Comparison of ENCODE assay signal across 35 mouse cellular contexts in the genomic region with DNA sequence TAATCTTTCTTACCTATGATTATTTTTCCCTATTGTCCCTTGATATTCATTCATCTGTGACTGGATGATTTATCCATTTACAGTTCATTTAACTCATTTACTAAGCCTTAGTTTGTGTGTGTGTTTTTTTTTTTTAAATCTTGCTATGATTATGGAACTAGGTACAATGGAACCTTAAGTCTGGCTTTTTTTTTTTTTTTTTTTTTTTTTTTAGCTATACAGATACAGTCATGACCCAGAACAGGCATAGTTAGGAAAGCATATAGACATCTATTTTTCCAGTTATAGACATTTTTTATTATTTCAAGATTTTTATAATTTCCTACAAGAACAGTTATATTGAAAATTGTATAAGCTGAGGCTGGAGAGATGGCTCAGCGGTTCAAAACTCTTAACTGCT.
"Had no signal": no experiment of that assay in that cellular context is flagged by ENCODE, and none has a peak within 500 bp of the region (broad histone marks: within the 10 kb centered on the region; RNA-seq: fewer than 3 reads in every experiment).

No protein-coding gene starts in this region.

- H3K9me3 ChIP-seq: heart, embryonic 12.5 days; heart, embryonic 13.5 days; heart, embryonic 15.5 days; hindbrain, embryonic 10.5 days; hindbrain, embryonic 12.5 days; hindbrain, embryonic 13.5 days; hindbrain, embryonic 15.5 days; intestine, embryonic 15.5 days; kidney, embryonic 15.5 days had no signal

- H3K27me3 ChIP-seq: heart, embryonic 12.5 days; heart, embryonic 13.5 days; heart, embryonic 15.5 days; hindbrain, embryonic 12.5 days; hindbrain, embryonic 13.5 days; hindbrain, embryonic 15.5 days; intestine, embryonic 15.5 days; kidney, embryonic 15.5 days had no signal

- H3K4me3 ChIP-seq: heart, embryonic 12.5 days; heart, embryonic 13.5 days; heart, embryonic 15.5 days; hindbrain, embryonic 10.5 days; hindbrain, embryonic 12.5 days; hindbrain, embryonic 13.5 days; hindbrain, embryonic 15.5 days; intestine, embryonic 15.5 days; kidney, embryonic 15.5 days; layer of hippocampus, adult 2 months; left cerebral cortex, adult 2 months had no signal

- H3K36me3 ChIP-seq: heart, embryonic 12.5 days; heart, embryonic 13.5 days; heart, embryonic 15.5 days; hindbrain, embryonic 10.5 days; hindbrain, embryonic 12.5 days; hindbrain, embryonic 13.5 days; hindbrain, embryonic 15.5 days; intestine, embryonic 15.5 days; kidney, embryonic 15.5 days had no signal

- H3K27ac ChIP-seq: heart, embryonic 13.5 days; heart, embryonic 15.5 days; hindbrain, embryonic 10.5 days; hindbrain, embryonic 12.5 days; hindbrain, embryonic 13.5 days; hindbrain, embryonic 14.5 days; hindbrain, embryonic 15.5 days; hindbrain, postnatal 0 days; intestine, embryonic 15.5 days; kidney, embryonic 15.5 days; kidney, postnatal 0 days; layer of hippocampus, adult 2 months; left cerebral cortex, adult 2 months had no signal

- H3K4me2 ChIP-seq: heart, embryonic 11.5 days; heart, embryonic 12.5 days; heart, embryonic 13.5 days; heart, embryonic 15.5 days; hindbrain, embryonic 12.5 days; hindbrain, embryonic 13.5 days; hindbrain, embryonic 14.5 days; hindbrain, embryonic 15.5 days; intestine, embryonic 15.5 days; kidney, embryonic 15.5 days had no signal

- H3K4me1 ChIP-seq: heart, embryonic 12.5 days; heart, embryonic 13.5 days; heart, embryonic 15.5 days; hindbrain, embryonic 10.5 days; hindbrain, embryonic 12.5 days; hindbrain, embryonic 13.5 days; hindbrain, embryonic 15.5 days; intestine, embryonic 15.5 days had no signal

- ATAC-seq: hindbrain, embryonic 16.5 days; hindbrain, postnatal 0 days; inflammation-experienced regulatory T-cells, adult 6 months; intestine, embryonic 15.5 days; intestine, embryonic 16.5 days; intestine, postnatal 0 days had no signal

- DNase-seq: heart, postnatal 10 days; heart, postnatal 14 days; heart, postnatal 36 days; heart, postnatal 4 days; kidney, adult 11 months; kidney, adult 18-20 months; kidney, adult 2 months; kidney, adult 8-10 months; kidney, adult 9 months; kidney, postnatal 10 days; kidney, postnatal 14 days; kidney, postnatal 25 days; kidney, postnatal 36 days; kidney, postnatal 4 days; layer of hippocampus, adult 9-11 months; layer of hippocampus, postnatal 36 days had no signal

- H3K9ac ChIP-seq: heart, embryonic 12.5 days; heart, embryonic 13.5 days; heart, embryonic 15.5 days; hindbrain, embryonic 12.5 days; hindbrain, embryonic 13.5 days; hindbrain, embryonic 14.5 days; hindbrain, embryonic 15.5 days; intestine, embryonic 15.5 days; kidney, embryonic 15.5 days had no signal
